Mouse (Mus musculus) heart, postnatal 0 days (tissue): ENCODE measurements around the gene Gm5152. TPM values are rescaled to one million over a fixed set of nuclear protein-coding genes. Genes with fewer than 3 reads are reported as not detected.
"Not testable (repeated sequence)": the region's sequence is repeated elsewhere in the genome, so short reads cannot be mapped to it uniquely, and the experiment has no call there.

ENCODE experiments used
- ATAC-seq: fragments of 200-750 bp; cut with Nextera tagmentation; 2 replicates; pipeline ENCODE4 v1.8.0; 2017; ENCODE audit warnings: low read depth, moderate number of reproducible peaks, moderate library complexity; ENCODE audit not compliant: insufficient read depth
- DNase-seq: peaks from one replicate; pipeline ENCODE4 v3.0.0-alpha.2; 2016; ENCODE audit warnings: low spot score
- H3K27ac ChIP-seq: fragments of 300-500 bp; sonication (generic); 2 replicates; pipeline ENCODE4 v1.5.1; 2014; ENCODE audit warnings: low read depth, mild to moderate bottlenecking
- H3K27me3 ChIP-seq: fragments of 300-500 bp; sonication (generic); 2 replicates; pipeline ENCODE4 v1.6.1; 2014; ENCODE audit warnings: low read length, mixed read lengths; ENCODE audit not compliant: control insufficient read depth, insufficient read depth
- H3K36me3 ChIP-seq: fragments of 300-500 bp; sonication (generic); replicated peaks from 2 replicates; pipeline ENCODE4 v1.6.1; 2014; ENCODE audit warnings: low read length, mixed read lengths; ENCODE audit not compliant: control insufficient read depth, insufficient read depth
- H3K4me1 ChIP-seq: fragments of 300-500 bp; sonication (generic); 2 replicates; pipeline ENCODE4 v1.6.1; 2014; ENCODE audit warnings: antibody characterized with exemption; ENCODE audit not compliant: control insufficient read depth, insufficient read depth
- H3K4me2 ChIP-seq: fragments of 300-500 bp; sonication (generic); 2 replicates; pipeline ENCODE4 v1.6.1; 2014; ENCODE audit warnings: low read depth, mild to moderate bottlenecking, low read length, moderate library complexity
- H3K4me3 ChIP-seq: fragments of 300-500 bp; sonication (generic); 2 replicates; pipeline ENCODE4 v1.5.1; 2014; ENCODE audit warnings: low read depth, low read length
- H3K9ac ChIP-seq: fragments of 300-500 bp; sonication (generic); replicated peaks from 2 replicates; pipeline ENCODE4 v1.6.1; 2014; ENCODE audit warnings: low read depth, low read length, mixed read lengths
- H3K9me3 ChIP-seq: fragments of 300-500 bp; sonication (generic); replicated peaks from 2 replicates; pipeline ENCODE4 v1.6.1; 2016; ENCODE audit warnings: low read length; ENCODE audit not compliant: control insufficient read depth
- CTCF ChIP-seq: IDR thresholded peaks from 2 replicates; pipeline ENCODE4 v1.5.1; 2016; ENCODE audit warnings: antibody characterized with exemption, control low read depth, low read depth
- EP300 ChIP-seq: IDR thresholded peaks from 2 replicates; pipeline ENCODE4 v1.6.1; 2016; ENCODE audit warnings: antibody characterized with exemption, low read depth
- WGBS: fragments of 180-500 bp; shearing (Covaris S2); extraction: QIAGEN DNeasy Blood & Tissue Kit; methylation state at CpG from one replicate; pipeline ENCODE4 v1.1.7; 2014; 5-methylcytosine and 5-hydroxymethylcytosine counted together
- polyA plus RNA-seq: library from polyadenylated mRNA; unstranded; fragments of >200 nt; fragmentation: Nextera tagmentation; extraction: Ambion mirVana; gene quantifications from 2 replicates; pipeline ENCODE4 v1.2.1, GENCODE M21; 2015
- total RNA-seq: library from RNA; depleted of rRNA; stranded (reverse); fragments of >200 nt; gene quantifications from 2 replicates; pipeline ENCODE4 v1.2.3, GENCODE M21; 2014; ENCODE audit warnings: low replicate concordance; rRNA removed

Gm5152 gene
- total RNA-seq (not detected in 2 replicates), polyA plus RNA-seq (not detected in 2 replicates)

- ATAC-seq, H3K4me2 ChIP-seq, H3K36me3 ChIP-seq, H3K4me3 ChIP-seq, DNase-seq, H3K27me3 ChIP-seq, H3K27ac ChIP-seq, H3K9ac ChIP-seq, H3K4me1 ChIP-seq, H3K9me3 ChIP-seq: not testable (repeated sequence)
- no CpG with 5 or more reads among the region's 1 CpGs for WGBS
These were observed at the start of gene Gm5152 for GRCm38 (mm10) chr5:10246426-10246825. Gene Gm5152, minus strand, starts transcription at chr5:10246526.

- not testable (repeated sequence) for DNase-seq, H3K27ac ChIP-seq, H3K4me3 ChIP-seq, H3K9ac ChIP-seq, H3K4me1 ChIP-seq, H3K27me3 ChIP-seq, ATAC-seq, H3K4me2 ChIP-seq, H3K9me3 ChIP-seq, H3K36me3 ChIP-seq
- 56% methylated on average over 1 of the region's 1 CpGs for WGBS
These were observed 8.4 kb upstream of the Gm5152 start for GRCm38 (mm10) chr5:10254768-10255167.

GRCm38 (mm10) chr5:10245770-10246169 lies 556 bp downstream of the Gm5152 start:
- H3K4me1 ChIP-seq, H3K27ac ChIP-seq, H3K9ac ChIP-seq, DNase-seq, ATAC-seq, H3K4me2 ChIP-seq, H3K27me3 ChIP-seq, H3K4me3 ChIP-seq, H3K9me3 ChIP-seq, H3K36me3 ChIP-seq: not testable (repeated sequence)

- not testable (repeated sequence) for H3K36me3 ChIP-seq, H3K4me2 ChIP-seq, H3K27ac ChIP-seq, ATAC-seq, H3K9ac ChIP-seq, H3K27me3 ChIP-seq, H3K4me1 ChIP-seq, H3K4me3 ChIP-seq, H3K9me3 ChIP-seq, DNase-seq
- 81% methylated on average over 3 of the region's 3 CpGs for WGBS
These were observed 5.9 kb downstream of the Gm5152 start for GRCm38 (mm10) chr5:10240436-10240835.

GRCm38 (mm10) chr5:10220317-10220716 lies 26.0 kb downstream of the Gm5152 start:
- Histone ChIP-seq H3K9ac (no peak overlapping the region), H3K4me3 (no peak overlapping the region), H3K36me3 (no peaks in the 10 kb centered on the region), H3K27me3 (no peaks in the 10 kb centered on the region), H3K27ac (no peak overlapping the region), H3K9me3 (no peaks in the 10 kb centered on the region), H3K4me1 (no peaks in the 10 kb centered on the region), H3K4me2 (no peak overlapping the region)
- DNase-seq (no peak), ATAC-seq (no peak)
- no peak for TF ChIP-seq EP300
- no peak for TF ChIP-seq CTCF

- WGBS = 84% methylated on average over 1 of the region's 1 CpGs
- ATAC-seq = no peak
These were observed 43.3 kb downstream of the Gm5152 start for GRCm38 (mm10) chr5:10203067-10203466.

More at GRCm38 (mm10) chr5:10203067-10203466, 43.3 kb downstream of the Gm5152 start:
- Histone ChIP-seq H3K4me3 (no peak overlapping the region), H3K36me3 (no peaks in the 10 kb centered on the region), H3K27ac (no peak overlapping the region), H3K9me3 (no peaks in the 10 kb centered on the region), H3K27me3 (no peaks in the 10 kb centered on the region), H3K4me2 (no peak overlapping the region), H3K4me1 (no peaks in the 10 kb centered on the region), H3K9ac (no peak overlapping the region)
- TF ChIP-seq CTCF (no peak), EP300 (no peak)
- no peak for DNase-seq
